ENCODE assay signal across 22 mouse cellular contexts in genomic region chr4:139836681-139837080, GRCm38 (mm10). TPM values are rescaled to one million over a fixed set of nuclear protein-coding genes. Genes with fewer than 3 reads are reported as not detected.
DNase-seq lines count a peak whose midpoint lies in the region; ATAC-seq lines count a peak whose summit lies in the region.
"Had no signal": no experiment of that assay in that cellular context is flagged by ENCODE, and none has a peak within 500 bp of the region (broad histone marks: within the 10 kb centered on the region; RNA-seq: fewer than 3 reads in every experiment).

No protein-coding gene starts in this region.

- H3K4me3 ChIP-seq in hindbrain, embryonic 11.5 days (ENCODE audit: low read depth, low read length), result no peak overlapping the region
- no peak overlapping the region for H3K4me3 ChIP-seq in hindbrain, embryonic 14.5 days (replicated peaks; ENCODE audit: low read length)
- no peak overlapping the region for H3K4me3 ChIP-seq in midbrain, embryonic 12.5 days
- H3K4me3 ChIP-seq in midbrain, embryonic 14.5 days (replicated peaks; ENCODE audit: low read depth, low read length), result no peak overlapping the region
- H3K4me3 ChIP-seq: erythroblast, embryonic 14.5 days; gastrocnemius, adult 2 months; heart, embryonic 12.5 days; hindbrain, embryonic 15.5 days had no signal

- no peak overlapping the region for H3K27ac ChIP-seq in hindbrain, embryonic 11.5 days (ENCODE audit: low read depth, low read length)
- H3K27ac ChIP-seq in hindbrain, embryonic 14.5 days, result no peak overlapping the region
- peak overlapping the region; percentile 68 for H3K27ac ChIP-seq in midbrain, embryonic 12.5 days (replicated peaks)
- H3K27ac ChIP-seq in midbrain, embryonic 14.5 days (replicated peaks; ENCODE audit: low read depth, low read length), result no peak overlapping the region
- H3K27ac ChIP-seq: embryonic facial prominence, embryonic 15.5 days; gastrocnemius, adult 2 months; hindbrain, embryonic 15.5 days had no signal

- no peak overlapping the region for H3K9ac ChIP-seq in hindbrain, embryonic 11.5 days (ENCODE audit: low read depth, low read length)
- no peak overlapping the region for H3K9ac ChIP-seq in hindbrain, embryonic 14.5 days
- 0 out of 2 replicates have a peak overlapping the region, but pooled peaks have one; percentile 31 for H3K9ac ChIP-seq in midbrain, embryonic 12.5 days (replicated peaks)
- H3K9ac ChIP-seq in midbrain, embryonic 14.5 days (replicated peaks; ENCODE audit: low read length), result no peak overlapping the region
- H3K9ac ChIP-seq: embryonic facial prominence, embryonic 15.5 days; heart, embryonic 12.5 days; hindbrain, embryonic 15.5 days had no signal

- H3K36me3 ChIP-seq in hindbrain, embryonic 11.5 days (ENCODE audit: control insufficient read depth, insufficient read depth, low read length), result no peaks in the 10 kb centered on the region
- H3K36me3 ChIP-seq in hindbrain, embryonic 14.5 days (replicated peaks; ENCODE audit: control insufficient read depth, insufficient read depth), result no peaks in the 10 kb centered on the region
- no peaks in the 10 kb centered on the region for H3K36me3 ChIP-seq in midbrain, embryonic 12.5 days
- no peaks in the 10 kb centered on the region for H3K36me3 ChIP-seq in midbrain, embryonic 14.5 days (ENCODE audit: control insufficient read depth, insufficient read depth, low read length)
- H3K36me3 ChIP-seq: embryonic facial prominence, embryonic 15.5 days; G1E; heart, embryonic 12.5 days; hindbrain, embryonic 15.5 days had no signal

- WGBS in hindbrain, embryonic 11.5 days, result 3% methylated on average over 5 of the region's 5 CpGs
- WGBS in hindbrain, embryonic 14.5 days, result 6% methylated on average over 5 of the region's 5 CpGs
- 3% methylated on average over 5 of the region's 5 CpGs for WGBS in midbrain, embryonic 12.5 days
- 3% methylated on average over 5 of the region's 5 CpGs for WGBS in midbrain, embryonic 14.5 days

- 0 out of 2 replicates have a peak overlapping the region, but pooled peaks have one; percentile 8 for H3K4me2 ChIP-seq in hindbrain, embryonic 11.5 days (replicated peaks; ENCODE audit: low read depth, low read length)
- no peak overlapping the region for H3K4me2 ChIP-seq in hindbrain, embryonic 14.5 days (replicated peaks)
- peak overlapping the region; percentile 44 for H3K4me2 ChIP-seq in midbrain, embryonic 12.5 days (replicated peaks)
- H3K4me2 ChIP-seq in midbrain, embryonic 14.5 days (ENCODE audit: low read length), result no peak overlapping the region
- H3K4me2 ChIP-seq: heart, embryonic 12.5 days; hindbrain, embryonic 15.5 days had no signal

- H3K4me1 ChIP-seq in hindbrain, embryonic 11.5 days (replicated peaks; ENCODE audit: control insufficient read depth, insufficient read depth, low read length), result peaks cover 19% of the 10 kb centered on the region
- H3K4me1 ChIP-seq in hindbrain, embryonic 14.5 days (replicated peaks; ENCODE audit: control insufficient read depth, insufficient read depth, low read length), result peaks cover 3% of the 10 kb centered on the region; the same call in 1 of the 2 replicates
- peaks cover 67% of the 10 kb centered on the region for H3K4me1 ChIP-seq in midbrain, embryonic 12.5 days
- H3K4me1 ChIP-seq in midbrain, embryonic 14.5 days (ENCODE audit: control insufficient read depth, insufficient read depth, low read length), result peaks cover 31% of the 10 kb centered on the region

- peaks cover 71% of the 10 kb centered on the region for H3K27me3 ChIP-seq in hindbrain, embryonic 11.5 days (ENCODE audit: control insufficient read depth, insufficient read depth, low read length)
- H3K27me3 ChIP-seq in hindbrain, embryonic 14.5 days (ENCODE audit: control insufficient read depth, insufficient read depth, low read length), result peaks cover 86% of the 10 kb centered on the region
- peaks cover 97% of the 10 kb centered on the region for H3K27me3 ChIP-seq in midbrain, embryonic 12.5 days
- peaks cover 45% of the 10 kb centered on the region for H3K27me3 ChIP-seq in midbrain, embryonic 14.5 days (ENCODE audit: control insufficient read depth, insufficient read depth, low read length)

- no peaks in the 10 kb centered on the region for H3K9me3 ChIP-seq in hindbrain, embryonic 11.5 days (ENCODE audit: control insufficient read depth, low read length)
- H3K9me3 ChIP-seq in hindbrain, embryonic 14.5 days (ENCODE audit: control insufficient read depth, low read length), result no peaks in the 10 kb centered on the region
- H3K9me3 ChIP-seq in midbrain, embryonic 12.5 days, result no peaks in the 10 kb centered on the region
- H3K9me3 ChIP-seq in midbrain, embryonic 14.5 days (ENCODE audit: control insufficient read depth, low read length), result no peaks in the 10 kb centered on the region
- H3K9me3 ChIP-seq: embryonic facial prominence, embryonic 15.5 days; heart, embryonic 12.5 days; hindbrain, embryonic 15.5 days had no signal

- ATAC-seq in hindbrain, embryonic 11.5 days (ENCODE audit: low FRiP score), result no peak; the same call in 1 of the 2 replicates
- ATAC-seq in hindbrain, embryonic 14.5 days (ENCODE audit: low FRiP score), result no peak
- ATAC-seq in midbrain, embryonic 12.5 days (ENCODE audit: low FRiP score, low read depth), result no peak; the same call in 1 of the 2 replicates
- no peak for ATAC-seq in midbrain, embryonic 14.5 days (ENCODE audit: low FRiP score, low TSS enrichment)
- ATAC-seq: CD4-positive, CD25-positive, alpha-beta regulatory T cell, adult 4 months; inflammation-experienced regulatory T-cells, adult 6 months had no signal

- peak; percentile 4 for DNase-seq in embryo, embryonic 10.5 days (ENCODE audit: low spot score)
- no peak for DNase-seq in embryo, embryonic 10 days (ENCODE audit: low spot score)
- DNase-seq in hindbrain, embryonic 11.5 days (ENCODE audit: low spot score), result no peak
- DNase-seq in hindbrain, embryonic 14.5 days (ENCODE audit: low spot score), result no peak
- no peak for DNase-seq in midbrain, embryonic 14.5 days
- DNase-seq in adipocyte (ENCODE audit: low spot score), result no peak
- DNase-seq: adrenal gland, postnatal 10 days; B cell, adult 2 months; cerebellum, adult 11 months; cerebellum, adult 8-10 months; cerebellum, postnatal 14 days; gastrocnemius, adult 2 months; gastrocnemius, postnatal 25 days had no signal

RNA-seq across cellular contexts. Expression of gene Pax7, which starts 3.4 kb away (rescaled TPM):
- polyA plus RNA-seq in hindbrain, embryonic 11.5 days (2014; fragmentation: Nextera tagmentation; extraction: Ambion mirVana), result 2.2 and 2.7 TPM in 2 replicates
- 0.24 and 0.61 TPM in 2 replicates for polyA plus RNA-seq in hindbrain, embryonic 14.5 days (2014; fragmentation: Nextera tagmentation; extraction: Ambion mirVana)
- polyA plus RNA-seq in midbrain, embryonic 12.5 days (2016; fragmentation: Nextera tagmentation; extraction: Ambion mirVana), result 4.4 and 5.7 TPM in 2 replicates
- polyA plus RNA-seq in midbrain, embryonic 14.5 days (2014; fragmentation: Nextera tagmentation; extraction: Ambion mirVana), result 9.1 and 9.2 TPM in 2 replicates
- polyA plus RNA-seq: CD4-positive, CD25-positive, alpha-beta regulatory T cell, adult 4 months; erythroblast, embryonic 14.5 days; G1E; heart, embryonic 16.5 days; inflammation-experienced regulatory T-cells, adult 6 months had no signal

Comparison
In these comparisons a context has a peak if more than half of its experiments do, and no peak if none do; other contexts are left out.
1. H3K4me2 ChIP-seq: peak in hindbrain, embryonic 11.5 days (single experiment) and midbrain, embryonic 12.5 days (single experiment); none in hindbrain, embryonic 14.5 days (single experiment) and midbrain, embryonic 14.5 days (single experiment).